Mouse (Mus musculus) ES-Bruce4 (cell line): Measurements from ENCODE around the gene Ptprk.

Experiments
- CTCF ChIP-seq: IDR thresholded peaks from one replicate; pipeline ENCODE4 v1.8.1; 2011; ENCODE audit warnings: low read depth, low read length
- EP300 ChIP-seq: IDR thresholded peaks from 2 replicates; pipeline ENCODE4 v1.6.1; 2011; ENCODE audit warnings: low read depth, low read length; ENCODE audit not compliant: insufficient read depth

DNA sequence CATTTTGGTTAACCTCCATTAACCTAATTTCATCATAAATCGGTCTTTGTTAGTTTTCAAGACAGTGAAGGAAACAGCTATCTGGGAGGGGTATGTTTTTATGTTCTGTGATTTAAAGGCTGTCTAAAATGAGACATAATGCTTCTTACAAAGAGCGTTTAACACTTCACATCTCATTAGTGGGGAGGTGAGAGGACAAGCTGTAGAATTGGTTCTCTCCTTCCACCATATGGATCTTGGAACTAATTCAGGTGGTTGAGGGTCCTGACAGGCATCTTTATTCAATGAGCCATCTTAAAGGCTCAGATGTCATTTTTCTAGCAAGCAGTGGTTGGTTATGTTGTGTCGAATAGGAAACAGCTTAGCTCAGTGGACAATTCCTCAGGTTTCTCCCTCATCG is 19.9 kb upstream of the Ptprk start:
- no peak for TF ChIP-seq EP300
- no peak for TF ChIP-seq CTCF
